Mouse (Mus musculus) embryonic facial prominence, embryonic 13.5 days (tissue): ENCODE results near the gene Fhdc1. TPM values are rescaled to one million over a fixed set of nuclear protein-coding genes. Genes with fewer than 3 reads are reported as not detected.

Source experiments
- ATAC-seq: fragments of 200-750 bp; cut with Nextera tagmentation; 2 replicates; pipeline ENCODE4 v1.8.0; 2017; ENCODE audit warnings: low read depth; ENCODE audit not compliant: insufficient number of reproducible peaks, insufficient read depth, low FRiP score, low TSS enrichment
- H3K27ac ChIP-seq: fragments of 300-500 bp; sonication (generic); 2 replicates; pipeline ENCODE4 v1.5.1; 2015; ENCODE audit warnings: moderate library complexity, mild to moderate bottlenecking, inconsistent platforms
- H3K27me3 ChIP-seq: fragments of 300-500 bp; sonication (generic); 2 replicates; pipeline ENCODE4 v1.6.1; 2015; ENCODE audit warnings: mild to moderate bottlenecking, inconsistent platforms
- H3K36me3 ChIP-seq: fragments of 300-500 bp; sonication (generic); 2 replicates; pipeline ENCODE4 v1.6.1; 2015; ENCODE audit warnings: mild to moderate bottlenecking, inconsistent platforms
- H3K4me1 ChIP-seq: fragments of 300-500 bp; sonication (generic); 2 replicates; pipeline ENCODE4 v1.6.1; 2015; ENCODE audit warnings: inconsistent platforms
- H3K4me2 ChIP-seq: fragments of 300-500 bp; sonication (generic); 2 replicates; pipeline ENCODE4 v1.6.1; 2015; ENCODE audit warnings: moderate library complexity, mild to moderate bottlenecking, inconsistent platforms
- H3K4me3 ChIP-seq: fragments of 300-500 bp; sonication (generic); 2 replicates; pipeline ENCODE4 v1.5.1; 2015; ENCODE audit warnings: mild to moderate bottlenecking, inconsistent platforms
- H3K9ac ChIP-seq: fragments of 300-500 bp; sonication (generic); 2 replicates; pipeline ENCODE4 v1.6.1; 2015; ENCODE audit warnings: mild to moderate bottlenecking, inconsistent platforms
- H3K9me3 ChIP-seq: fragments of 300-500 bp; sonication (generic); 2 replicates; pipeline ENCODE4 v1.6.1; 2016; ENCODE audit warnings: inconsistent platforms
- WGBS: fragments of 180-500 bp; shearing (Covaris S2); methylation state at CpG from one replicate; pipeline ENCODE4 v1.1.7; 2015; ENCODE audit warnings: mixed read lengths; 5-methylcytosine and 5-hydroxymethylcytosine counted together
- polyA plus RNA-seq: library from polyadenylated mRNA; unstranded; fragments of >200 nt; fragmentation: Nextera tagmentation; extraction: Ambion mirVana; gene quantifications from 2 replicates; pipeline ENCODE4 v1.2.1, GENCODE M21; 2015

Fhdc1 gene
- polyA plus RNA-seq, 1 experiment from 2014 or later = 5.9 TPM

DNA sequence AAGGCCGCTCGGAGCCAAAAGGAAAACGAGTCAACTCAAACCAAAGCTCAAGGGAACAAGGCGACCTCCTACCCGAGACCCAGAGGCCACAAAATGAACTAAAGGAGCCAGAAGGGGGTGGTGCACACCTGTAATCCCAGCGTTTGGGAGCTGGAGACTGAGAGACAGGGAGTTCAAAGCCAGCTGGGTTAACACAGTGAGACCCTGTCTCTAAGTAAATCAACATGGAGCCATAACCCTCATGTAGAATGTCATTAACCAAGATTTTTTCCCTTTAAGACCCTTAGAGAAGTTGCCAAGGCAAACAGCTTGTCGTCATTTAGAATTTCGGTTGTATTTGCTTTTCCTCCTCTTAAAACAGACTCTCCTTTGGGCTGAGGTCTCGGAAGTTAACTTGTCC is 31.2 kb downstream of the Fhdc1 start:
- H3K9me3 ChIP-seq = no peaks in the 10 kb centered on the region
- no peak for ATAC-seq

DNA sequence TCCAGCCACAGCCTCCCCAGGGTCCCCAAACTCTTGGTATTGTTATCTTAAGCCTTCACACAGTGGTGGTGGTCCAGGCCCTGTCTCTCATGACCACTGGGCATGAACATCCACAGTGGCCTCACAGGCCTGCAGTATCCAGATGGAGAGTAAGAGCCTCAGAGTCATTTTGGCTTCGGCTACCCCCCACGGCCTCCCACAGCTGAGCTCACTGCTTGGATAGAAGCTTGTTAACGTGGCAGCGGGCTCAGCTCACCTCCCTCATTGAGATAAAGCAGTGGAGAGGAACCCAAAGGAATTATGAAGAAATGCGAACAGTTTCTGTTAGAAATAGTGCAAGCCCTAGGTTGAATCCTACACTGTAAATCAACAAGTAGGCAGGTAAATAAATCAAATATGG is 32.4 kb downstream of the Fhdc1 start:
- H3K4me1 ChIP-seq = peaks cover 13% of the 10 kb centered on the region; the same call in 1 of the 2 replicates
- H3K4me2 ChIP-seq = no peak overlapping the region
- H3K4me3 ChIP-seq = no peak overlapping the region
- H3K27ac ChIP-seq = no peak overlapping the region
- 74% methylated on average over 5 of the region's 5 CpGs for WGBS
- H3K9ac ChIP-seq = no peak overlapping the region
- H3K27me3 ChIP-seq = peaks cover 13% of the 10 kb centered on the region; the same call in 1 of the 2 replicates
- no peak for ATAC-seq
- H3K36me3 ChIP-seq = no peaks in the 10 kb centered on the region
- no peaks in the 10 kb centered on the region for H3K9me3 ChIP-seq

More for the DNA sequence above, 31.2 kb downstream of the Fhdc1 start:
- Histone ChIP-seq H3K27ac (no peak overlapping the region), H3K4me3 (no peak overlapping the region), H3K27me3 (peaks cover 13% of the 10 kb centered on the region; the same call in 1 of the 2 replicates), H3K36me3 (no peaks in the 10 kb centered on the region), H3K9ac (no peak overlapping the region), H3K4me1 (peaks cover 13% of the 10 kb centered on the region; the same call in 1 of the 2 replicates), H3K4me2 (no peak overlapping the region)
- WGBS = 73% methylated on average over 9 of the region's 9 CpGs

DNA sequence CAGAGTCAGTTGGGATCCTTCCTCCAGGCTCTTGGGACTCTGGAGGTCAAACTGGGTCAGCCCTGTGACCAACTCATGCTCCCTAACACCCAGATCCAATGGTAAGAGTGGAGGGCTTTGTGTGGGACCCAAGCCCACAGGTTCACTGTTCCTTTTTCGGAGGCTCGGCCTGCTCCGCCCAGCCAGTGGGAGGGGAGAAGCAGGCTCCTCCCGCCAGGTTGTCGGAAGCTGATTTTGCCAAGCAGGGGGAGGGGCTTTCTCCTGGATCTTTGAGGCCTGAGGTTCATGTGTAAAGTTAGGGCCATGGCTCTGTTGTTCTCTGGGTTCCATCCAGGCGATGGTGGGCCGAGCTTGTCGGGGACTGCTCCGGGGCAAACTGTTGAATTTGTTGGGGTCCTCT is 34.4 kb downstream of the Fhdc1 start:
- ATAC-seq = no peak
- H3K27ac ChIP-seq = no peak overlapping the region
- WGBS = 27% methylated on average over 9 of the region's 9 CpGs
- H3K27me3 ChIP-seq = peaks cover 13% of the 10 kb centered on the region
- no peaks in the 10 kb centered on the region for H3K36me3 ChIP-seq
- H3K4me3 ChIP-seq = no peak overlapping the region
- peak overlapping the region; percentile 17; the same call in 1 of the 2 replicates for H3K9ac ChIP-seq
- H3K9me3 ChIP-seq = no peaks in the 10 kb centered on the region
- peaks cover 13% of the 10 kb centered on the region; the same call in 1 of the 2 replicates for H3K4me1 ChIP-seq
- H3K4me2 ChIP-seq = peak overlapping the region; percentile 18; the same call in 1 of the 2 replicates

DNA sequence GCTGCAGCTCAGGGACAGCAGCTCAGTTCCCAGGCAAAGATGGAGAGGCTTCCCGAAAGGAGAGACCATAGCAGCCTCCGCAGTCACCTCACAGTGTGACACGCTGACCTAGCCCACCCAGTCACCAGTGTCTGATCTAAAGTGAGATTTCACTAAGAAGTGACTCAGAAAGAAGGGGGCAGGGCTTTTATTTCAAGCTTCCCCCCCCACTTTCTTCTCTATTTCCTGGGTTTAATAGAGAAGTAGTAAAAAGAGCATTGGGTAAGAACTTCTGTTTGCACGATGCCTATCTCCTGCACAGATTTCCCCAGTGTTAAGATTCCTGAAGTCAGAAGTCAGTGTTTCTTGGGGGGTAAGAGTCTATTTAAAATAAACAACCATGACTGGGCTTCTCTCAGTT is 37.3 kb downstream of the Fhdc1 start:
- Histone ChIP-seq H3K27ac (no peak overlapping the region), H3K4me3 (no peak overlapping the region), H3K27me3 (peaks cover 16% of the 10 kb centered on the region), H3K9ac (no peak overlapping the region), H3K9me3 (no peaks in the 10 kb centered on the region), H3K4me1 (peaks cover 14% of the 10 kb centered on the region; the same call in 1 of the 2 replicates), H3K36me3 (no peaks in the 10 kb centered on the region), H3K4me2 (no peak overlapping the region)
- no peak for ATAC-seq
- WGBS = 85% methylated on average over 4 of the region's 4 CpGs

DNA sequence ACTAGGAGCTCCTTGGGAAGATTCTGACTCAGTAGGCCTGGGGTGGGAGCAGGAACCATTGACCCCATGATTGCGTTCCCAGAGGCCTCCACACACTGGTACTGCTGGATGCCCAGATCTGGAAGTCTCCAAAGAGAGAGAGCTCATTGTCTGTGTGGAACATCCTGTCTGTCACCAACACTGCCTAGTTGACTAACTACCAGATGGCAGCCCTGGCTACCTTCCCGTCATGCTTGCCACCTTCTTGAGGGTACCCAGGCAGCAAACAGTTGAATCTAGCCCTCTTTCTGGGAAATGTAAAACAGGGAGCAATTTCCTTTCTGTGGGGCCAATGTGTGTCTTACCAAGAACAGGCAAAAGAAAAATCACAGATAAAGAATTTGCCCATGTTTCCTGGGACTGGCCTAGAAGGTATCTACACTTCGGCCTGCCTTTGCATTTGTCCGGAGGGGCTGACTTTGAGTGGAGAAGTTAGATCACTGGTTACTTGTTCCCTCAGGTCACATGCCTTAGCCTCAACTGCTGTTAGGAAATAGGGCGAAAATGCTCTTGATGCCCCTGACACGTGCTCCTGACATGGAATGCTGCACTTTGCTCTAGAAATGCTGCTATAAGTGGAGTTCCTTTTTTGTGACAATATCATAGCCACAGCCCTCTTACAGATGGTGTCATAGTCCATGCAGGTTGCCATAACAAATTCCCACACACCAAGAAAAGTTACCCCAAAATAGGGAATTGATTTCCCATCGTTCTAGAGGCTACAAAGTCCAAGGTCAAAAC is 40.6 kb downstream of the Fhdc1 start:
- Histone ChIP-seq H3K9me3 (no peaks in the 10 kb centered on the region), H3K36me3 (no peaks in the 10 kb centered on the region), H3K4me2 (no peak overlapping the region), H3K27me3 (peaks cover 3% of the 10 kb centered on the region; the same call in 1 of the 2 replicates), H3K4me3 (no peak overlapping the region), H3K27ac (no peak overlapping the region), H3K9ac (no peak overlapping the region), H3K4me1 (peaks cover 16% of the 10 kb centered on the region)
- 91% methylated on average over 7 of the region's 7 CpGs for WGBS
- no peak for ATAC-seq

DNA sequence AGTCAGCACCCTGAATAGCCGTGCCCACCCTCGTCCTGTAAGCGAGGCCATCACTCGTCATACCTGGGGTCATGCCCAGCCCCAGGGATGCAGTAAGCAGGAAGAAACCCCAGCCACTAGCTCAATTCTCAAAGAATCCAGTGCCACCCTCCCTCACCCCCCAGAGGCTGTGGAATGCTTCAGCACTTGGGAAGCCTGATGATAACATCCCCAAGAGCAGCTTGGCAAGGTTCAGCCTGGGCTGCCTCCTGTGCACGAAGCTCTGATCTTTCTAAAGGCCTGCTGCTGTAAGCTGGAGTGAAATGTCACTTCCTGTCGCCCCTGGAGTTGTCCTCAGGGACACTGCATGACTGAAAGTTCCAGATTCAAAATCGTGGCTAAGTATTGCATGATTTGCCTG is 41.4 kb downstream of the Fhdc1 start:
- peaks cover 16% of the 10 kb centered on the region for H3K4me1 ChIP-seq
- H3K36me3 ChIP-seq = no peaks in the 10 kb centered on the region
- H3K4me2 ChIP-seq = no peak overlapping the region
- H3K9ac ChIP-seq = no peak overlapping the region
- H3K9me3 ChIP-seq = no peaks in the 10 kb centered on the region
- 78% methylated on average over 7 of the region's 7 CpGs for WGBS
- H3K27ac ChIP-seq = no peak overlapping the region
- H3K4me3 ChIP-seq = no peak overlapping the region
- peaks cover 3% of the 10 kb centered on the region; the same call in 1 of the 2 replicates for H3K27me3 ChIP-seq
- no peak for ATAC-seq

DNA sequence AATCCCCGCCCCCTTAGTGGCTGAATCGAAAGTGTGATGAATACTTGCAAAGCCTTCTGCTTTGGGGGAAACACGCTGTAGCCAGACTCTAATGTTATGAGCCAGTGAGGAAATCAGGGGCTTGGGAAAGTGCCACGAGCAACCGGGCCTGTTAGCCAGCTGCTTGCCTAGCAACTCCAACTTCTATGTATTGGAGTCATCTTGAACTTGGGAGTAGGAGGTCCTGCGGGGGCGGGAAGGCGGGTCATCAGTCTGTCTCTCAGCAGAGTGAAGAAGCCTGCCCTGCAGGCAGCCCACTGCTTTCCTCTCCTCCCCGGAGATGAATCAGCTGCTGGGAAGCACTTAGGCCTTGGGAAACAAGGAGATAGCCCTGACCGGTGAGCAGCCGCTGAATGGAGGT is 42.1 kb downstream of the Fhdc1 start:
- Histone ChIP-seq H3K36me3 (no peaks in the 10 kb centered on the region), H3K27me3 (peaks cover 3% of the 10 kb centered on the region; the same call in 1 of the 2 replicates), H3K9ac (no peak overlapping the region), H3K4me2 (no peak overlapping the region), H3K27ac (no peak overlapping the region), H3K4me3 (no peak overlapping the region), H3K4me1 (peaks cover 16% of the 10 kb centered on the region), H3K9me3 (no peaks in the 10 kb centered on the region)
- no peak for ATAC-seq
- 69% methylated on average over 11 of the region's 11 CpGs for WGBS

DNA sequence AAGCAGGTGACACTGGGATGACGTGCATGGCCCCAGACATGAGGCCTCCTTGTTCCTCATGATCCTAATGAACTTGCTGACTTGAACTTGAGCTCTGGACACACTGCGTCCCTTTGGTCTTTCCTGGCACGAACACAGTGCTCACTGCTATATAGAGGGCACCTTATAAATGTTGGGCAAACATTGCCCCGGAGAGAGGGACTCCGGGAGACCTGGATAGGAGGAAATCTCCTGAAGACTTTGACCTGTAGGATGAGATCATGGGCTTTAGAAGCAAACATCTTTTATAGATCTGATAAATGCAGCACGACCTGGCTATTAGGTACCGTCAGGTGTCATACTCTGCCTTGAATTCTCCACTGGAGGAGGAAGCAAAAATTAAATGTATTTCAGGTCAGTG is 43.3 kb downstream of the Fhdc1 start:
- H3K36me3 ChIP-seq = no peaks in the 10 kb centered on the region

DNA sequence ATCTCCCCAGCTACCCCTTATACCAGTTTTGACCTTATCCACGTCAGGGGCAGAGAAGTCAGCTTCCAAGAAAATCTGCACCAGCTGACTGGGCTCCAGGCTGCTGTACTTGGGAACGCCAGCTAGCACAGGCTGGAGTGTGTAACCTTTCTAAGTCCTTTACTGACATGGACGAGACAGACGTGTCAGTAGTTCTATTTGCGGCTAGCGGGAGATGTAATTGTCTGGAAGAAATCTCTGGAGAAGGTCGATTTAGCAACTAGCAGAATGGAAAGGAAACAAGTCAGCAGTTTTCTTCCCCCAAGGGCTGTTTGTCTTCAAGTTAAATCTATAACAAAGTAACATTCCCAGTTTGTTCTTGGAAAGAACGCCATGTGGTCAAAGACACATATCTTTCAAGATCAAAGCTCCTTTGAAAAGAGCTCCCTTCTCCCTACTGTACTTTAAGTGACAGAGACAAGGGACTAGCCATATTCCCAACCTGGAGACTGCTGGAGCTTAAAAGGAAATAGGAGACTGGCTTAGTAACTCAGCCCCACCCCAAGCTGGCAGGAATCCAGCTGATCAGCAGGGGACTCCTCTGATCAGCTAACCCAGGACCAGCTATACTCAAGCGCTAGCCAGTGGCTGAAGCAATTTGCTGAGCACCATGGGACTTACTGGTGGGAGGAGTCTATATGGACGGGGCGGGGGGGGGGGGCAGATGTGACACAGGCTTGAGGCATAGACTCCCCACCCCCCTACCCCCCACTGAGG is 44.8 kb downstream of the Fhdc1 start:
- no peaks in the 10 kb centered on the region for H3K36me3 ChIP-seq
- no peak overlapping the region for H3K4me3 ChIP-seq
- peak overlapping the region; percentile 17; the same call in 1 of the 2 replicates for H3K4me2 ChIP-seq
- peaks cover 3% of the 10 kb centered on the region; the same call in 1 of the 2 replicates for H3K27me3 ChIP-seq
- WGBS = 7% methylated on average over 11 of the region's 11 CpGs
- H3K9me3 ChIP-seq = no peaks in the 10 kb centered on the region
- H3K9ac ChIP-seq = no peak overlapping the region
- 0 out of 2 replicates have a peak overlapping the region, but pooled peaks have one; percentile 8 for H3K27ac ChIP-seq
- no peak for ATAC-seq
- peaks cover 28% of the 10 kb centered on the region for H3K4me1 ChIP-seq

More for the DNA sequence above, 43.3 kb downstream of the Fhdc1 start:
- WGBS = 95% methylated on average over 7 of the region's 7 CpGs
- no peak for ATAC-seq
- H3K9me3 ChIP-seq = no peaks in the 10 kb centered on the region
- H3K4me3 ChIP-seq = no peak overlapping the region
- H3K27ac ChIP-seq = no peak overlapping the region
- H3K9ac ChIP-seq = no peak overlapping the region
- peaks cover 3% of the 10 kb centered on the region; the same call in 1 of the 2 replicates for H3K27me3 ChIP-seq
- peaks cover 20% of the 10 kb centered on the region for H3K4me1 ChIP-seq
- H3K4me2 ChIP-seq = no peak overlapping the region

DNA sequence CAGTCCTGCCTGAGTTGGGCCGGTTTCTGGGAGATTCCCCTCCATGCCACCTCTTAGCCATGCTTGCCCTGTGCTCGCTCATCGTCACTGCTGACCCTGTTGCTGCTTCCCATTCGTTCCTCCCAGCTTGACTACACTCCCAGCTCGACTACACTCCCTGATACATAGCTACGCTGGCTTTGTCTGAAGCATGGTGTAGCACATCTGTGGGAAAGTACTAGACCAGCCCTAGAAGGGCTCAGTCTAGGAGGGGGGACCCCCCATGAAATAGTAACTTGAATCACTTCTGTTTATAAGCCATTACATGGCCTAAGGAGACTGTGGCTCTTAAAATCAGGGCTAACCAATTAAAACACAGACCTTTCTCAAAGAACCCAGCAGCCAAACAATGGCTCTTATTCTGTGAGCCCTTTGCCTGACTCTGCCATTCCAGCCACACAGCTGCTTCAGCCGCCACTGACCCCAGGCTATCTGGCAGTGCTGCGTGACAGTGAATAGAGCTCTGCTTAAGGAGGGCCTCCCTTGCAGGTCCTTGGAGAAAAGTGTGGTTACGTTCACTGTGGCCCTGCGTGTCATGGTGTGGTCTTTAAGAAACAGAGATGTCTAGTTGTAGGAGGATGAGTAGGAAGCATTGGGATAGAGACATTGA is 47.3 kb downstream of the Fhdc1 start:
- Histone ChIP-seq H3K9ac (no peak overlapping the region), H3K27me3 (no peaks in the 10 kb centered on the region; the same call in 1 of the 2 replicates), H3K4me1 (peaks cover 33% of the 10 kb centered on the region), H3K4me2 (no peak overlapping the region), H3K4me3 (no peak overlapping the region), H3K36me3 (no peaks in the 10 kb centered on the region), H3K9me3 (no peaks in the 10 kb centered on the region), H3K27ac (no peak overlapping the region)
- 47% methylated on average over 10 of the region's 10 CpGs for WGBS
- ATAC-seq = no peak

DNA sequence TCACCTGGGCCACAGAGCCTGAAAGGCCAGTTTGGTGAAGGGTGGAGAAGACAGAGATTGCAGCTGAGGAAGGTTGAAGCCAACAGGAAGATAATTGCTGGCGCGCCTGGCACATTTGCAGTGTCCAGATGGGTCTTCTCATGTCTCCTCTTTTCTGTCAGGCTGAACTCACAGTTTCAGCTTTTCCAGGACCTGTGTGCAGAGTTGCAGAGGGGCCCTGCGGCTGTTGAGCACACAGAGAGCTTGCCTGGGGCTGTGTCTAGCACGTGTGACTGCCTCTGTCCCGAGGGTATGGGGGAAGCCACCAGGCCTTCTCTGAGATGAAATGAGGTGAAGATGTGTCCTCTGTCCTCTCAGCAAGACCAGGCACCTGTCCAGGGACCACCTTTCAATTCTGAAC is 49.0 kb downstream of the Fhdc1 start:
- no peak overlapping the region for H3K27ac ChIP-seq
- no peak overlapping the region for H3K9ac ChIP-seq
- no peaks in the 10 kb centered on the region for H3K36me3 ChIP-seq
- peaks cover 31% of the 10 kb centered on the region for H3K4me1 ChIP-seq
- 53% methylated on average over 5 of the region's 5 CpGs for WGBS
- no peaks in the 10 kb centered on the region for H3K9me3 ChIP-seq
- no peak overlapping the region for H3K4me3 ChIP-seq
- no peaks in the 10 kb centered on the region; the same call in 1 of the 2 replicates for H3K27me3 ChIP-seq
- no peak overlapping the region for H3K4me2 ChIP-seq
- ATAC-seq = no peak
